Mouse (Mus musculus) frontal cortex, postnatal 14 days (tissue): Measurements from ENCODE around the gene Rnf141.

Experiments used
- DNase-seq, 2 experiments: peaks; one replicate each; pipeline ENCODE4 v3.0.0; 2022; ENCODE audit warnings: low spot score in 2 of 2

Rnf141 gene

GRCm38 (mm10) chr7:110833024-110833423 lies 11.2 kb downstream of the Rnf141 start:
- DNase-seq: no peak

- DNase-seq: no peak
Observed at GRCm38 (mm10) chr7:110823995-110824953, 20.0 kb downstream of the Rnf141 start.

DNA sequence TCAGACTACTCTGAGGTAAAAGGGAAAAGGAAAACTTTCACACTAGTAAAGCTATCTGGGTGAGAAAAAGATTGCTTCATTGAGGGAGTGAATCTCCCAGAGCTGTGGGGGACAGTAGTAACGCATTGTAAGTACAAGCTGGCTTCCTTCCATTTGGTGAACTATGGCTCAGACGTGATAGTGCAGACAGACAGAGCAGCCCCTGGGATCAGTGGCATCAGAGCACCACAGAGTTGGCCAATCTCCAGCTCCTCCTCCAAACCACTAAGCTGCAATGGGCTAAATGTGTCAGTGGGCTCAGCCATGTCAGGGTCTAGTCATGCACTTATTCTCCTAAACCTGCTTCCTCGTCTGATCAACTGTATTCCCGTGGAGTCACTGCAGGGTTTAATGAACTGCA lies 20.7 kb downstream of the Rnf141 start:
- no peak for DNase-seq

- no peak for DNase-seq
Observed at GRCm38 (mm10) chr7:110823076-110823475, 21.2 kb downstream of the Rnf141 start.

DNA sequence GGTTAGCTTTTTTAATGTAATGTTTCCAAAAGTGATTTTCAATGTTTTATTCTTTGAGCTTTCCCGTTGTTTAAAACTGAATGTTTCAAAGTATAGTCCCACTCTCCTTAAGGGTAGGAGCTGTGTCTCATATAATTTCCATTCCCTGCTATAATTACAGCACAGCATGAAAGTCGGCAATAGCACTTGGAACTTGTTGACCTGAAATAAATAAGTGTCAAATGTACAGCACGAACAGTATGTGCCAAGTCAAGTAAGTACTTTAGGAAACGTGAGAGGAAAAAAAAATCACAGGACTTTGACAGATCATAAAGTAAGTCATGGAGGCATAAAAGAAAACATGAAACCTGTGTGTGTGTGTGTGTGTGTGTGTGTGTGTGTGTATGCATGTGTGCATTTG lies 22.2 kb downstream of the Rnf141 start:
- DNase-seq: no peak

- DNase-seq: no peak
Observed at GRCm38 (mm10) chr7:110821653-110822052, 22.6 kb downstream of the Rnf141 start.

GRCm38 (mm10) chr7:110821068-110821467 lies 23.2 kb downstream of the Rnf141 start:
- DNase-seq: no peak

DNA sequence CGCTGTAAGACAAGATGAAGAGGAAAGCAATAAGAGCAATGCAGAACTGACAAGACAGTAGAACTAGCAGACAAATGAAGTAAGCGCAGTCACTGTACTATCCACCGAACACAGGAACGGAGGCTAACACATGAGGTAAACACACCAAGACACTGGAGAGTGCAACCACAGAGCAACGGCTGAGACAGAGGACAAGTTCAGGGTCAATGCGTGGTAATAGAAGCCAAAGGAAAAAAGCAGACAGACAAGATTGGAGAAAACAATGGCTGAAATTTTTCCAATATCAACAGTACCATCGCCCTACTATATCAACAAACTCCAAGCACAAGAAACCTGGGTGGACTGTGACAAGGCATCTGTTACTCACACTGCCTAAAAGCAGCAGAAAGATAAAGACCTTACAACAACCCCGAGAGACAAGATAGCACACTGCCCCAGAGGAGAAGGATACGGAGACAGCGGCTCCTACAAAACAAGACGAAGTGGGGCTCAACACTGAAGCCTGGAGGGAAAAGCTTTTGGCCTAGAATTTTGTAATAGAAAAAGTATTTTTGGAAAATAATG lies 25.4 kb downstream of the Rnf141 start:
- no peak for DNase-seq

DNA sequence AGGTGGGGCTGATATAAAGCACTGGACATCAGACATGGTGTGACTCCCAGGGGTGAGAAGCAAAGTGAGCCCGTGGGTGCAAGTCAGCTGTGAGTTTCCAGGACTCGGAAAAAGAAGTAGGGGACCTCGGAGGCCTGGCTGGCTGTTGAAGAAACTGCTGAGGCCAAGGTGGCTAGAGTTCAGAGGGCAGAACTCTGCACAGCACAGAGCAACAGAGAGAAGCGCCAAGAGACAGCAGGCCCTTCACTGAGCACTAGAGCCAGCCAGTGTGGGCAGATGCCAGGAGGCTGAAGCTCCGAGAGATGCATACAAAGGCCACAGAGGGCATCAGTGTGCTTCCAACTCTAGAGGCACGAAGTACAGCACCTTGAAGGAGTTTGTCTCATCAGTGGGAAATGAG lies 26.1 kb downstream of the Rnf141 start:
- DNase-seq: no peak

DNA sequence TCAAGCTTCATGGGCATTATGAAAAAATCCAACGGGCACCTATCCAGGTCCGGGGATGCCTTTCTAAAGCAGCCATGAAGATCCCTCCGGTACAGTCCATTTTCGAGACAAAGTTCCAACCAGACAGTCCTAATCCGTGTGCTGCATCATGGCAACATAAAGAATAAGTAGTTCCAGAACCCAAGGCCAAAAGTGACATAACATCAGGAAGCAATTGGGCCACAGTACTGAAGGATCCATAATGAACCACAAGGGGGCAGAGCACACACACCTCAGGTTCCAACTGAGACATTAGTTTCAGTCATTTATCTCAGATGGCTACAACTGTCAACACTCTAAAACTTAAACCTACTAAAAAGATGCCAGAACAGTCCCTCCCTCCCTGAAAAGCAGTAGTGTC lies 28.2 kb downstream of the Rnf141 start:
- DNase-seq: peak in 1 of 2 experiments; percentile 52

- DNase-seq: no peak
Observed at GRCm38 (mm10) chr7:110813983-110814382, 30.3 kb downstream of the Rnf141 start.

DNA sequence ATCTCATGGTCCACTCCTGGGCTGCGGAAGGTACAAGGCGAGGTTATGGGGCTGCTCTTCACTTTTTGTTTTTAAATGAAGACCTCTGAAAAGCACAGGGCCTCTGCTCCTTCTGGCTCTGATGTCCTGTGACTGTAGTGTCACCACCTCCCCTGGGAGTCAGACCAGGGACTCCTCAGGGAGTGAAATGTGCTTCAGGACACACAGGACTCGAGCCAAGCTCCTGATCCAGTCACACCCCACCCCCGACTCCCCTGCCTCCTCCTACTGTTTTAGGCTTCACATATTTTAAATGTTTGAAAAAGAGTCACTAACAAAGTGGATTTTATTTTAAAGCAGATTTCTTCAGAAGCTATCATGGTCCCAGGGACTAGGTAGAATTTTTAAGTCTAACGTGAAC lies 32.7 kb downstream of the Rnf141 start:
- no peak for DNase-seq

GRCm38 (mm10) chr7:110810995-110811394 lies 33.3 kb downstream of the Rnf141 start:
- DNase-seq: no peak

GRCm38 (mm10) chr7:110809585-110810557 lies 34.4 kb downstream of the Rnf141 start:
- no peak for DNase-seq

DNA sequence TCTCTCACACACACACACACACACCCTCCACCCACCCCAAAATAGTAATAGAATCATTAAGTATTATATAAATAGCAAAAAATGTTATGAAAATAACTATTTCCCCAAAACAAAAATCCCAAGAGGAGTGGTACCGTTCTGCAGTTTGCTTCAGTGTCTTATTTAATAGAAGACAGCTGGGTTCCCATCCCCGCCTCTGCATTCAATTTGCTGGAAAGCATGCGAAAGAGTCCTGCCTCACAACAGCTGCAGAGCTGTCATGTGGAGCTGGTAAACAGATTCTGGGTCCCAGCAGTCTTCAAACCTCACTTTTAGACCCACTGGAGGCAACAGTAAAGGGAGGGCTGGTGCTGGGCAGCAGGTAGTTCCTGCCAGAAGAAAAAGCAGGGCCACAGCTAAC lies 35.3 kb downstream of the Rnf141 start:
- DNase-seq: no peak

GRCm38 (mm10) chr7:110807460-110808030 lies 36.7 kb downstream of the Rnf141 start:
- no peak for DNase-seq

GRCm38 (mm10) chr7:110804266-110804665 lies 40.0 kb downstream of the Rnf141 start:
- DNase-seq: no peak

DNA sequence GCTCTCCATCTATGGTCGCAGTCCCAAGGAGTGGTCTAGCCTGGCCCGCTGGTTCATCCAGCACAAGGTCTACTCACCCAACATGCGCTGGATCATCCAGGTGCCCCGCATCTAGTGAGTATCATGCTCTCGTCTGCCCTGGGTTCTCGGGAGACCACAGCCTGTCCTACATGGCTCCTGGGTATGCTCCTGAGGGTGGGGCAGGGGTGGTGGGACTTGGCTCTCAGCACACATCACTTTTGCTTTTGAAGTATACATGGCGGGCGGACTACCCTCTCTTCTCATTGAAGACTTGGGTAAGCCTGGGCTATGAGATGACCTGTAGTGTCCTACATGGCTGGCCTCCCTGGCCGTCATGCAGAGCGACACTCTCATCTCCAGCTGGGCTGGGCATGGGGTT lies 41.1 kb downstream of the Rnf141 start:
- DNase-seq: no peak

DNA sequence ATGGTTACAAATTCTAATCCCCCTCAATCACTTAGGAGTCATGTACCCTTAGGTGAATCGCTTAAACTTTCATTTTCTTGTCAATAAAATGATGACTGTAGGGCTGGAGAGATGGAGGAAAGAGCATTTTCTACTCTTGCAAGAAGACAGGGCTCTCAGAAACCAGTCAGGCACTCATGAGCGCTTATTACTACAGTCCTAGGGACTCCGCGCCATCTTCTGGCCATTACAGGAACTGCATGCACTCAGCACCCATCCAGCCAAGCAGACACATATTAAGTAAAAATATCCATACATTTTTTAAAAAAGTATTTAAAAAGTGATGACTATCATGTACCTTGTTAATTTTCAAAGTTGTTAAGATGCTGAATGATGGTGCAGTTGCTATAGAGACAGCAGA lies 43.2 kb downstream of the Rnf141 start:
- DNase-seq: peak; percentile 74 to 89

DNA sequence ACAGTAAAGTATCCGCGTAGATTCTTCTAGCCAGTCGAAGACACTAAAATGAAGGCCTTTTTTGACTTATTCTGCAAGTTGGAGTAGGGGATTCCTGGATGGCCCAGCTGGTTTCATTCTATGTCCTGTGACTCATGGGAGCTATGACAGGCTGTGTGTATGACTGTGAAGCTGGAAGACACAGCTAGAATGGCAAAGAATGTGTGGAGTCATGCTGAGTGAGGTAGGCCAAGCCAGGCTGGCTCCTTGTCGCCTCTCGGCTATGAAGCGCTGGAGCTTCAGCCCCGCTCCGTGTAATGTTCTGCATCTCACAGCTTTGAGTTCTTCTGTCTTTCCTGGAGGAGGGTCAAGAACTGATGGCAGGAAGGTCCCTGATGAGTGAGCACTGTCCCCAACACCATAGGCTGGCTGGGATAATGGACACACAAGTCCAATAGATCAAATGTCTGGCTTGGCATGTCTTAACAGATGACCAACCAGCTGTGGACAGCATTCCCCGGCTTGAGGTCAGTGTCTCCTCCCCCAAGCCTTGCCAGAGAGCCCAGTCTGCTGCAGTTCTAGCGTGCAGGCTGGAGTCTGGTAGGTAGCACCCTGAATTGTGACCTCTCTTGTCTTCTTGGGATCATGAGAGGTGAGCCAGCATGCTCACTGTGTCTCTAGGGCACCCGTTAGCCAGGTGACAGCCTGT lies 46.4 kb downstream of the Rnf141 start:
- no peak for DNase-seq
